Mouse (Mus musculus) urinary bladder, postnatal 10 days (tissue): Measurements from ENCODE around the gene Echdc3.

ENCODE experiments used
- DNase-seq: peaks from one replicate; pipeline ENCODE4 v3.0.0; 2022; ENCODE audit warnings: low spot score

The Echdc3 gene

GRCm38 (mm10) chr2:6165771-6166170, 47.1 kb downstream of the Echdc3 start:
- no peak for DNase-seq

GRCm38 (mm10) chr2:6164606-6165290, 48.1 kb downstream of the Echdc3 start:
- no peak for DNase-seq

- DNase-seq: peak; percentile 16
These were observed 50.3 kb downstream of the Echdc3 start for GRCm38 (mm10) chr2:6162366-6163040.

GRCm38 (mm10) chr2:6159735-6160134, 53.1 kb downstream of the Echdc3 start:
- no peak for DNase-seq

GRCm38 (mm10) chr2:6159219-6159618, 53.6 kb downstream of the Echdc3 start:
- DNase-seq: no peak

GRCm38 (mm10) chr2:6157635-6158034, 55.2 kb downstream of the Echdc3 start:
- DNase-seq: no peak

GRCm38 (mm10) chr2:6157208-6157607, 55.6 kb downstream of the Echdc3 start:
- no peak for DNase-seq

GRCm38 (mm10) chr2:6149801-6150200, 63.0 kb downstream of the Echdc3 start:
- DNase-seq: no peak

- DNase-seq: no peak
These were observed 65.9 kb downstream of the Echdc3 start for GRCm38 (mm10) chr2:6146901-6147300.

GRCm38 (mm10) chr2:6146257-6146656, 66.6 kb downstream of the Echdc3 start:
- no peak for DNase-seq

- no peak for DNase-seq
These were observed 67.2 kb downstream of the Echdc3 start for GRCm38 (mm10) chr2:6145611-6146010.

GRCm38 (mm10) chr2:6142915-6143654, 69.7 kb downstream of the Echdc3 start:
- DNase-seq: no peak

GRCm38 (mm10) chr2:6140572-6141161, 72.2 kb downstream of the Echdc3 start:
- no peak for DNase-seq
